Mouse (Mus musculus) limb, embryonic 12.5 days (tissue): Measurements from ENCODE around the gene Jdp2. TPM values are rescaled to one million over a fixed set of nuclear protein-coding genes. Genes with fewer than 3 reads are reported as not detected.

ENCODE experiments used
- ATAC-seq: fragments of 200-750 bp; cut with Nextera tagmentation; 2 replicates; pipeline ENCODE4 v1.8.0; 2017; ENCODE audit warnings: low read depth, moderate TSS enrichment; ENCODE audit not compliant: insufficient number of reproducible peaks, insufficient read depth, low FRiP score, low TSS enrichment
- H3K27ac ChIP-seq: fragments of 300-500 bp; sonication (generic); 2 replicates; pipeline ENCODE4 v1.5.1; 2016; ENCODE audit warnings: mild to moderate bottlenecking, moderate library complexity
- H3K27me3 ChIP-seq: fragments of 300-500 bp; sonication (generic); 2 replicates; pipeline ENCODE4 v1.6.1; 2016; ENCODE audit warnings: mild to moderate bottlenecking, moderate library complexity
- H3K36me3 ChIP-seq: fragments of 300-500 bp; sonication (generic); 2 replicates; pipeline ENCODE4 v1.6.1; 2016; ENCODE audit warnings: mild to moderate bottlenecking, moderate library complexity
- H3K4me1 ChIP-seq: fragments of 300-500 bp; sonication (generic); replicated peaks from 2 replicates; pipeline ENCODE4 v1.6.1; 2016
- H3K4me2 ChIP-seq: fragments of 300-500 bp; sonication (generic); 2 replicates; pipeline ENCODE4 v1.6.1; 2016; ENCODE audit warnings: mild to moderate bottlenecking, moderate library complexity
- H3K4me3 ChIP-seq: fragments of 300-500 bp; sonication (generic); replicated peaks from 2 replicates; pipeline ENCODE4 v1.5.1; 2016; ENCODE audit warnings: mild to moderate bottlenecking
- H3K9ac ChIP-seq: fragments of 300-500 bp; sonication (generic); replicated peaks from 2 replicates; pipeline ENCODE4 v1.6.1; 2016; ENCODE audit warnings: mild to moderate bottlenecking, moderate library complexity
- H3K9me3 ChIP-seq: fragments of 300-500 bp; sonication (generic); 2 replicates; pipeline ENCODE4 v1.6.1; 2016; ENCODE audit warnings: mild to moderate bottlenecking, moderate library complexity
- WGBS: fragments of 180-500 bp; shearing (Covaris S2); methylation state at CpG from one replicate; pipeline ENCODE4 v1.1.7; 2016; 5-methylcytosine and 5-hydroxymethylcytosine counted together
- polyA plus RNA-seq: library from polyadenylated mRNA; unstranded; fragments of >200 nt; fragmentation: Nextera tagmentation; extraction: Ambion mirVana; gene quantifications from 2 replicates; pipeline ENCODE4 v1.2.1, GENCODE M21; 2016

The Jdp2 gene
- polyA plus RNA-seq, 1 experiment from 2014 or later: 0.87 TPM

DNA sequence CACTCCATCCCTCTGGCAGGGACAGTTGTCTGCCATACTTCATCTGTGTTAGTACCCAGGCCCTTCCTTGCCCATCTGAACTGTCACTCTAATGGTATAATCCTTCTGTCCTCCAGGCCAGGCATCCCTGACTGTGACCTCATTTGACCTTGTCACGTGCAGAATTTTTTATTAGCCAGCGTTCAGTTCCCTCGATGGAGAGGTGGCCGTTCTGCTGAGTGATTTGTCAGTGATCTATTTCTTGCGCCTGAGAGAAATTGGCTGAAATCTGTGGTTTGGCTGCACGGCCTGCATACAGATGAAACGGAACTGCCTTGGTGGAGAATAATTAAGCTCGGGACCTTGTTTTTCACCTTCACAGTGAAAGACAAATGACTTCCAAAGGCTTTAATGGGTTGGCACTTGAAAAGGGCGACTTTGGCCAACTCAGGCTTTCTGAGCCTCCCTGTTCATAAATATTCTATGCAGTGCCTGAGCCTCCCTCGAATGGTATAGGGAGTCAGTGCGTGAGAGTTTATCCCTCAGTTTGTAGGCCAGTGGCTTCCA is 21.1 kb downstream of the Jdp2 start:
- no peak for ATAC-seq
- no peak overlapping the region for H3K27ac ChIP-seq
- H3K4me3 ChIP-seq: no peak overlapping the region
- no peak overlapping the region for H3K4me2 ChIP-seq
- H3K9ac ChIP-seq: no peak overlapping the region
- H3K27me3 ChIP-seq: no peaks in the 10 kb centered on the region
- 58% methylated on average over 11 of the region's 11 CpGs for WGBS
- H3K4me1 ChIP-seq: peaks cover 15% of the 10 kb centered on the region
- H3K36me3 ChIP-seq: no peaks in the 10 kb centered on the region; the same call in none of the 2 replicates
- no peaks in the 10 kb centered on the region for H3K9me3 ChIP-seq

DNA sequence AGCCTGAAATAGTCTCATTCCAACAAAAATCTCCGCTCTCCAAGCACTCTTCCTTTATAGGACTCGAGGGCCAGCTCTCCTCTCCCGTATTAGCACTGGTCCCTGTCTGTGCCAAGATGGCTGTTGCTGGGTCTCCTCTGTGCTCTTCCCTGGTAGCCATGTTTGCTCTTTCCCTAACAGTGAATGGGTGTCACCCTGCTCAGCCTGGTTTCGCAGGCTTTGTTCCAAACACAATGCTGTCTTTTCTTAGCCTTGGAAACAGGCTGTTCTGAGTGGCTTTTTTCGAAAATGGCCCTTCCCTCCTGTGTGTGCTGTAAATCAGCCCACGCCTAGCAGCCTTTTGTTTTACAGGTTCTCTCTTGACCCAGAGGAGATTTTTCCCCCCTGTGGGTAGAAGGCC is 22.2 kb downstream of the Jdp2 start:
- Histone ChIP-seq H3K4me3 (no peak overlapping the region), H3K36me3 (no peaks in the 10 kb centered on the region; the same call in 1 of the 2 replicates), H3K9me3 (no peaks in the 10 kb centered on the region), H3K27me3 (no peaks in the 10 kb centered on the region), H3K4me2 (no peak overlapping the region), H3K9ac (no peak overlapping the region), H3K27ac (no peak overlapping the region), H3K4me1 (peaks cover 20% of the 10 kb centered on the region)
- no peak for ATAC-seq
- WGBS: 83% methylated on average over 6 of the region's 6 CpGs

DNA sequence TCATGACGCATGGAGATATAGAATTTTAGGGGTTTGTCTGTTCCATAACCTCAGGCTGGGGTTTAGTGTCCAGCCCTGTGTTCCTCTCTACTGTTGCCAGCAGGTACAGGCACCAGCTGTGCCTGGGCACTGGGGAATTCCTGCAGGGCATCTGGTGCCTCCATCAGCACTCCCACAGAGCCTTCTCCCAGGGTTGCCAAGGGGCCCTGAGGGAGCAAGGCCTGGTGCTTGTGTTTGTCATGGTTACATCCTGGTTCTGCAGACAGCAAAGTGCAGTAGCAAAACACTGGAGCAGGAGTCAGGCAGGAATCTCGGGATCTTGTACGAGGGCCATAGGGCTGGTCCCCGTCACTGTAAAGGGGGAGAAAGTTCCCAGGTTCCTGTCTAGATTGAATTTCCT is 22.8 kb downstream of the Jdp2 start:
- 83% methylated on average over 4 of the region's 4 CpGs for WGBS
- ATAC-seq: no peak
- Histone ChIP-seq H3K9me3 (no peaks in the 10 kb centered on the region), H3K27ac (no peak overlapping the region), H3K4me2 (no peak overlapping the region), H3K27me3 (no peaks in the 10 kb centered on the region; the same call in 1 of the 2 replicates), H3K4me3 (no peak overlapping the region), H3K4me1 (peaks cover 23% of the 10 kb centered on the region), H3K9ac (no peak overlapping the region), H3K36me3 (no peaks in the 10 kb centered on the region; the same call in 1 of the 2 replicates)

DNA sequence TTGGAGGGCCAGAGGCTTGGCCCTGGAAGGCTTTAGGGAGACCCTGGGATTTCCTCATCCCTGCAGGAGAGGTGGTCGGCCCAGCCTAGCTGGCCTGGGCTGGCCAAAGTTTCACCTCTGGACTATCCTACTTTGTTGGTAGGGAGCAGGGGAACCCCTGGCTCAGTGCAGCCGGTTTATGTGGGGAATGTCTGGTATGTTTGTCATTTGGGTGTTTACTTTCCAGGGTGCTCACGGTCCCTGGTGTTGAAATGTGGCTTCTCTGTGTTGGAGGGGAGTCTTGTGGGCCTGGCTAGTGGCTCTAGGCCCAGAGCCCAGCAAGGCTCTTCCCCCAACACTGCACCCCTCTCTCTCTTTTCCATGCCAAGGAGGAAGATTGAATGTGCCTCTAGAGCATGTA is 24.9 kb downstream of the Jdp2 start:
- 33% methylated on average over 3 of the region's 3 CpGs for WGBS
- ATAC-seq: no peak
- H3K27ac ChIP-seq: peak overlapping the region; percentile 31; the same call in 1 of the 2 replicates

GRCm38 (mm10) chr12:85624652-85625051 is 25.8 kb downstream of the Jdp2 start:
- Histone ChIP-seq H3K4me1 (peaks cover 20% of the 10 kb centered on the region), H3K36me3 (no peaks in the 10 kb centered on the region; the same call in 1 of the 2 replicates), H3K27ac (no peak overlapping the region), H3K4me2 (no peak overlapping the region), H3K9ac (no peak overlapping the region), H3K9me3 (no peaks in the 10 kb centered on the region), H3K4me3 (no peak overlapping the region), H3K27me3 (no peaks in the 10 kb centered on the region; the same call in 1 of the 2 replicates)
- no peak for ATAC-seq
- 76% methylated on average over 7 of the region's 7 CpGs for WGBS

More for the DNA sequence above, 24.9 kb downstream of the Jdp2 start:
- no peaks in the 10 kb centered on the region; the same call in 1 of the 2 replicates for H3K27me3 ChIP-seq
- peaks cover 20% of the 10 kb centered on the region for H3K4me1 ChIP-seq
- no peak overlapping the region for H3K4me3 ChIP-seq
- H3K4me2 ChIP-seq: no peak overlapping the region
- no peaks in the 10 kb centered on the region for H3K9me3 ChIP-seq
- H3K36me3 ChIP-seq: no peaks in the 10 kb centered on the region; the same call in 1 of the 2 replicates
- H3K9ac ChIP-seq: no peak overlapping the region

DNA sequence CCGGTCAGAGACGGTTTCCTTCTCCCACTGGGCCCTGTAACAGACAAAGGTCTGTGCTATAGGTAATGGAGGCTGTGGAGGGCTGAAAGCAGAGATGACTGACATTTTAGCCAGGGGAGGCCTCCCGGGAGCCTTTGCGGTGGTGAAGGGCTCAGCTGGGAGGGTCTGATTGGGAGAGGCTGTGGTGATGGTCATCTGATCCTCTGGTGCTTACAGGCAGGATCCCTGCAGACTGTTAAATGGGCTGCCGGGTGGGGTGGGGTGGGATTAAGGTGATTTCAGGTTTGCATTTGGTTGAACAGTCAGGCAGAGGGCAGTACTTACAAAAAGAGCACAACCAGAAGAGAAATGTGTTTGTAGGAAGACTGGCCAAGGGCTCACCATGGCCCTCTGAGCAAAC is 27.0 kb downstream of the Jdp2 start:
- Histone ChIP-seq H3K4me1 (peaks cover 20% of the 10 kb centered on the region), H3K27ac (no peak overlapping the region), H3K4me3 (no peak overlapping the region), H3K36me3 (no peaks in the 10 kb centered on the region; the same call in 1 of the 2 replicates), H3K9ac (no peak overlapping the region), H3K4me2 (no peak overlapping the region), H3K27me3 (peaks cover 2% of the 10 kb centered on the region), H3K9me3 (no peaks in the 10 kb centered on the region)
- WGBS: 31% methylated on average over 5 of the region's 5 CpGs
- no peak for ATAC-seq

DNA sequence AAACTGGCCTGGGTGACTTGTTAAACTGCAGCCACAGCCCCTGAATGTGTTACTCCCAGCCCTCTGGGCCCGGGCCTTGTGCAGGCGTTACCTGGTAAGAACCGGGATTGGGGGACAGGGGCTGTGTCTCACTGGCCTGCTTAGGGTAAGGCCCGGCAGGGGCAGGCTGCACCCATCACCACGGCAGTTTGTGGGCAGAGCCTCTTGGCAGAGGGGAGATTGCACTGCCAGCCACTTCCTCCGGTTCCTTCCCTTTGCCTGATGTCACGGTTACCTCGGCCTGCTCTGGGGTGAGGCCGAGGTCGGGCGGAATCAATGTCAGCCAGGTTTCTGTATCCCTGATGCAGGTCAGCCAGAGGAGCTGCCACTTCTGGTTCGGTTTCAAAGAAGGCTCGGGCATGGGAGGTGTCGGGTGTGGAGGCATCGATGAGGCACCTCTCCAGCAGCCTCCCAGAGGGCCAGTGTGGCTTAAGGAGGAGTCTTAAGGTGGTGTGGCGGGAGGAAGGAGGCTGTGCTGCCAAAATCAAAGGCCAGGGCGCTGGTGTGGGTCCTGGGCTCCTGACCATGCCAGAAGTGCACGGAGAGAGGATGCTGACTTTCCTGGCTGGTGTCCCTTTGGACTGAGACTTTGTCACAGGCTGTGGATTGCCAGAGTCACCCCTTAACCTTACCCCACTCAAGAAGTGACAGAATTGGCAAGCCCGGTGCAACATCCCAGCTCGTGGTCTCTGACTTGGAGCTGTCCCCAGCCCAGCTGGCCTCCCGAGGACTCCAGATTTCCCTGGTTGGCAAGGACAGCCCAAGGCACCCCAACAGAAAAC is 31.0 kb downstream of the Jdp2 start:
- Histone ChIP-seq H3K27ac (no peak overlapping the region), H3K36me3 (peaks cover 13% of the 10 kb centered on the region; the same call in 1 of the 2 replicates), H3K9ac (no peak overlapping the region), H3K4me1 (peaks cover 8% of the 10 kb centered on the region), H3K27me3 (peaks cover 5% of the 10 kb centered on the region), H3K4me2 (no peak overlapping the region), H3K9me3 (no peaks in the 10 kb centered on the region), H3K4me3 (no peak overlapping the region)
- ATAC-seq: no peak
- 72% methylated on average over 21 of the region's 21 CpGs for WGBS

- H3K4me2 ChIP-seq: no peak overlapping the region
- H3K4me1 ChIP-seq: peaks cover 1% of the 10 kb centered on the region
- no peak overlapping the region for H3K4me3 ChIP-seq
- H3K9ac ChIP-seq: no peak overlapping the region
- no peak for ATAC-seq
- no peaks in the 10 kb centered on the region for H3K9me3 ChIP-seq
- peaks cover 13% of the 10 kb centered on the region; the same call in 1 of the 2 replicates for H3K36me3 ChIP-seq
- WGBS: 61% methylated on average over 4 of the region's 4 CpGs
- no peak overlapping the region for H3K27ac ChIP-seq
- peaks cover 5% of the 10 kb centered on the region for H3K27me3 ChIP-seq
These were observed 32.4 kb downstream of the Jdp2 start for GRCm38 (mm10) chr12:85631196-85631595.

GRCm38 (mm10) chr12:85632321-85632720 is 33.5 kb downstream of the Jdp2 start:
- 94% methylated on average over 10 of the region's 10 CpGs for WGBS
- Histone ChIP-seq H3K4me3 (no peak overlapping the region), H3K27me3 (peaks cover 5% of the 10 kb centered on the region; the same call in 1 of the 2 replicates), H3K4me2 (no peak overlapping the region), H3K4me1 (no peaks in the 10 kb centered on the region; the same call in 1 of the 2 replicates), H3K9me3 (no peaks in the 10 kb centered on the region), H3K9ac (no peak overlapping the region), H3K36me3 (peaks cover 13% of the 10 kb centered on the region; the same call in 1 of the 2 replicates), H3K27ac (no peak overlapping the region)
- ATAC-seq: no peak

DNA sequence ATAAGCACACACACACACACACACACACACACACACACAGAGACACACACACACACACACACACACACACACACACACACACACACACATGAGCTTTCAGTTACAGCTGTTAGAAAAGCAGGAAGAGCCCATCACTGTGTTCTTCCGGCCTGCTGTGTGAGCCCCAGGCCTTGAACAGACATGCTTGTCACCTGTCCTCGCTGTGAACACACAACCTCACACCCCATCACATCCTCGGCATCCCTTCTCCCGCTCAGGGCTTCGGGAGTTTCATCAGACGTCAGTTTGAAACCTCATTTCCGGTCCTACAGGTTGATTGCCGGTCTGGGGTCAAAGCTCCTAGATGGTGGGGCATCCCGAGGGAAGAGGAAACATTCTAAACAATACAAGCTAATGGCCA is 39.1 kb downstream of the Jdp2 start:
- Histone ChIP-seq H3K36me3 (peaks cover 16% of the 10 kb centered on the region), H3K27ac (no peak overlapping the region), H3K4me3 (no peak overlapping the region), H3K4me2 (no peak overlapping the region), H3K27me3 (no peaks in the 10 kb centered on the region), H3K4me1 (no peaks in the 10 kb centered on the region), H3K9ac (no peak overlapping the region), H3K9me3 (no peaks in the 10 kb centered on the region)
- ATAC-seq: no peak
- WGBS: 65% methylated on average over 9 of the region's 9 CpGs

DNA sequence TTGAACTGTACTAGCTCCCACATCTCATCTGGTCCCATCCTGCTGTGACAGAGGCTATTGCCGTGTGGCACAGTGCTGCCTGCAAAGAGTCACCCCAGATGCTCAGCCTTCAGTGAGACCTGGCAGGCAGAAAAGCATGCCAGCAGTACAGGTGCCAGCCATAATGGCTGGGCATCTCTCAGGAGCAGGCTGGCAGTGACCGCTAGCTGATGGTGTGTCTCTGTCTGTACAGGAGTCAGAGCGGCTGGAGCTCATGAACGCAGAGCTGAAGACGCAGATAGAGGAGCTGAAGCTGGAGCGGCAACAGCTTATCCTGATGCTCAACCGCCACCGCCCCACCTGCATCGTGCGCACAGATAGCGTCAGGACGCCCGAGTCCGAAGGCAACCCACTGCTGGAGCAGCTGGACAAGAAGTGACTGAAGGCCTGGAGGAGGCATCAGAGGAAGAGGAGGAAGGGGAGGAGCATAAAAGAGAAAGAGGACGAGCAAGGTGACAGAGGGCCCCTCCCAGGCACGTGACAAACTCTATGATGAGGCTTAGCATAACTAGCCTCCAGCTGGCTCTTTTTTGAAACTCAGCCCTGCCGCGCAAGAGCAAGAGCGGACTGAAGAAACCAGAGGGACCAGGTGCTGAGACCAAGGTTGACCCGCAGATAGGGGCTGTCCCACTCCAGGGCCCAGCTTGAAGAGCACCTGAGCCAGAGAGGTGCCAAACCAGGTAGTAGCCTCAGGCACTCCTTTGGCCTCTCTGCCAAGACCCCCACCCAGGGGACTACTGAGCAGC is 39.9 kb downstream of the Jdp2 start:
- WGBS: 78% methylated on average over 20 of the region's 20 CpGs
- Histone ChIP-seq H3K9ac (no peak overlapping the region), H3K4me1 (no peaks in the 10 kb centered on the region), H3K27me3 (no peaks in the 10 kb centered on the region), H3K4me3 (no peak overlapping the region), H3K36me3 (peaks cover 16% of the 10 kb centered on the region), H3K9me3 (no peaks in the 10 kb centered on the region), H3K27ac (no peak overlapping the region), H3K4me2 (no peak overlapping the region)
- ATAC-seq: no peak
